Comparison of ENCODE assay signal across 14 mouse cellular contexts in the genomic region with DNA sequence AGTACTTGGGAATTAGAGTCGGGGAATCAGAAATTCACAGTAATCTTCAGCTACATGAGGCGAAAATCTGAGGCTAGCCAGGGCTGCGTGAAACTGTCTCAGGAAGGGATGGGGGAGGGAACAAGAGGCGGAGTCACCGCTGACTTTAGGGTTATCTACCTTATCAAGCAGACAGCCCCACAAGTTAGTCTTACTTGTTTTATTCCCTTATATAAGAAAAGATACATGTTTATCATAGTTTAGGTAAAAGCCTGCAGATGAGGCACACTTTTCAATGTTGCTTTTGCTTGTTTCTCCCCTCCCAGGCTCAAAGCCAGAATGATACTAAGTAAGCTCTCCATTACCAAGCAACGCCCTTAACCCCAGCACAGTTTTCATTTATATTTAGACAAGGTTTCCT.
"Had no signal": no experiment of that assay in that cellular context is flagged by ENCODE, and none has a peak within 500 bp of the region (broad histone marks: within the 10 kb centered on the region; RNA-seq: fewer than 3 reads in every experiment).

No protein-coding gene starts in this region.

- ATAC-seq: intestine, embryonic 16.5 days; midbrain, embryonic 13.5 days; midbrain, embryonic 16.5 days had no signal

- H3K9me3 ChIP-seq: liver, embryonic 15.5 days; lung, embryonic 15.5 days; midbrain, embryonic 10.5 days; midbrain, embryonic 13.5 days had no signal

- H3K4me2 ChIP-seq: liver, embryonic 15.5 days had no signal

- H3K27me3 ChIP-seq: lung, embryonic 15.5 days had no signal

- H3K27ac ChIP-seq: liver, embryonic 15.5 days; lung, embryonic 15.5 days had no signal

- H3K4me3 ChIP-seq: liver, embryonic 15.5 days; midbrain, embryonic 10.5 days; midbrain, embryonic 13.5 days had no signal

- DNase-seq: kidney, adult 18-20 months; kidney, adult 9 months; kidney, postnatal 25 days; layer of hippocampus, postnatal 36 days; lung, adult 18-20 months; lung, postnatal 10 days; lung, postnatal 36 days; thymus, adult 2 months had no signal

- H3K36me3 ChIP-seq: liver, embryonic 15.5 days; lung, embryonic 15.5 days; midbrain, embryonic 10.5 days; midbrain, embryonic 13.5 days had no signal

- H3K9ac ChIP-seq: liver, embryonic 15.5 days had no signal
